Mouse (Mus musculus) layer of hippocampus, postnatal 14 days (tissue): ENCODE measurements around the gene Hmgb2. TPM values are rescaled to one million over a fixed set of nuclear protein-coding genes. Genes with fewer than 3 reads are reported as not detected.

Source experiments
- DNase-seq, 2 experiments: peaks; one replicate each; pipeline ENCODE4 v3.0.0; 2021 to 2022; ENCODE audit warnings: low spot score in 2 of 2, mixed read lengths in 1 of 2
- total RNA-seq, 2 experiments: library from RNA; stranded (reverse); gene quantifications; 2 replicates each; pipeline ENCODE4 v1.2.3; 2021

Hmgb2 gene
- total RNA-seq, 2 experiments from 2014 or later, result 13.8 to 15.5 TPM

DNA sequence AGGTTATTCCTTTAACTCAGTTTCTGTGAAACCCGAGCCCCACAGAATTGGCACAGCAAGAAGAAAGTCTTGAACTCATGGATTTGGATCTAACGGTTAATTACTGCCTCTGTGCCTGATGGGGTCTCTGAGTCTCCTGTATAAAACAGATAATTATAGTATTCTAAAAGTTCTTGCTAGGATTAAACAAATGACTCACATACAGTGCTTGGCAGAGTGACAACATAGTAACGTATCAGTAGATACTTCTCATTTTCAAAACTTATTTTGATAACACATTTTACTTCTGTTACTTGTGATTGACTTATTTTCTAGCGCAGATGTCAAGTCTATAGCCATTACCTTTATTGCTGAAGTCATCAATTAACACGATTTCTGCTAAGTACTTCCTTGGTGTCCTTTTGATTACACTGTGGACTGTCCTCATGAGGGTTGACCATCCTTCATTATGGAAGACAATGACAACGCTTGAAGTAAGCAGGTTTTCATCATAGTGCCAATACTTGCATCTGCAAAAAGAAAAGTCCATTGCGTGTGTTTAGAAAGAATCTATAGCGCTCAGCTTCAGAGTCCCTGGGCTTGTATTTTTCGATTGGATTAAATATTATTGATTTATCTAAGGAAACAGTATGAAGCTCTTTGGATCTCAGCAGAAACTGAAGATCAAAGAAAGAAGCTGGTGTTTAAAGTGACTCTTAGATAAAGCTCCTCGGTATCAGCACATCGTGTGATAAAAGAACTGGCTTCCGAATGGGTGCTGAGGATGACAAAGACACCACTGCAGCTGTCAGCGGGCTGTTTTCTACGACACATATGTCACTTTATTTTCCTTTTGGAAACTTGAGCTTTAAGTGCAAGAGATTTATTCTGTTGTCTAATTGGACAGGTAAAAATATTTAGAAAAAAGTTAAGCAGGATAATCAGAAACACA, 40.7 kb downstream of the Hmgb2 start:
- DNase-seq, result no peak

DNA sequence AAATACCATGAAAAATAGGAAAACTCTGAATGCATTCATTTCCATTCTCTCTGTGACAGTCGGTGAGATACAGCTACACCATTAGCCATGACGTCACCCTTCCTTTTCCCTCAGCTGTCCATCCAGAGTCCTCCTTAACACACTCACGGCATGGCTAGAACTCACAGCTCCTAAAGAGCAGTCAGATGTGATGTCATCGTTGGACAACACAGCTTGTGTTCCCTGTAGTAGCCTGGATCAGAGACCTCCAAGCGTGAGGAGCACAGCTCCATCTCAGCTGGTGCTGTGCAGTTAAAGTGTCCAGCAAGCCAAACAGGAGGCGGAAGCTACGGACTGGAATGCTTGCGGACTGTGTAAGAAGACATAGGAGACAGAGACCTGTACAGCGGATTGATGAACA, 49.2 kb downstream of the Hmgb2 start:
- DNase-seq, result no peak

DNA sequence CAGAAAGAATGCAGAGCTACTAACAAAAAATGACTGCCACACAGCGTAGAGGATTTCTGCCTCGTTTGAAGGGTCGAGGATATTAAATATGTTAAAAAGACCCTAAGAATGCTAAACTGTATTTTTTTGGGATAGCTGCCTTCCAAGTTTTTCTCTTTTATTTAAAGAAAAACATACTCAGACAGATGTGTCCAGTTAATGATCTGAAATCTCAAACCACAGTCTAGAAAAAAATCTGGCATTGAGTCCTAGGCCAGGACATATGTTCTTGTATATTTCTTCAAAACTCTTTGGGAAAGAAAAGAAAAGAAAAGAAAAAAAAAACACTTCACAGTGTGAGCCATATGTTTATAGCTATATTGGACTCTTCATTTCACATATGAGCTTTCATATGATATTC, 51.0 kb downstream of the Hmgb2 start:
- no peak for DNase-seq

DNA sequence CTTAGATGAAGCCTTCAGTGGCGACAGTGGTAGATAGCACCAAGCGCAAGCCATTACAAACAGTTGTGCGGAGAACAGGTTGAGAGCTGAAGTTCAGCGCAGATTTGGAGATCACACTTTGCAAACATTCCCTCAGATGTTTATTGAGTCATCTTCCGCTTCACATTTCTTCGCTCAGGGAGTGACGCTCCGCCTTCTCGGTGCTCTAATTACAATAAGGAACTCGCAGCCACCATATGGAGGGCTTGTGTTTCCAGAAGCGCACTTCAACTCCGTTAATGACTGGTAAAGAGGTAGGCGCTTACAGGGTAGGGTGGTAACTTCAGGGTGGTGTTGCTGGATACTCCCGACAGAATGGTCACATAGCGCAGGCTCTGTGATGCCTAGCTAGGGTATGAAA, 52.0 kb downstream of the Hmgb2 start:
- no peak for DNase-seq

DNA sequence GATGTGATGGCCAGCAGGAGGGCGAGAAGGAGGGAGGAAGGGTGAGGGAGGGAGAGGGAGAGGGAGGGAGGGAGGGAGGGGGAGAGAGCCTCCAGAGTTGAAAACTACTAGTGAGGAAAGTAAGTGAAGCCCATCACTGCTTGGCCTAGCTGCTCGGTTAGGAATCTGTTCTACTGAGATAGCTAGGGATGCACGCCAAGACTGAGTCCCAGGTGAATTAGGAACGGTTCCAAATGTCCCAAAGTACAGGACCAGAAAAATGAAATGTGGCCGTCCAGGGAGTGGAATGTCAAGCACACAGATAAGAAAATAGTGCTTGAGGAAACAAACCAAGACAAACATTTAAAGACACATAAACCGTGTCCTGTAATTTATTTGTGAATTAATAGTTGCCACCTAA, 53.3 kb downstream of the Hmgb2 start:
- DNase-seq, result no peak

Other genes with a start within 250 kb of the Hmgb2 start
- not detected for gene Hand2, start 190.9 kb upstream of the Hmgb2 start, total RNA-seq
- 10 to 100 TPM; 90.2 to 98.9 TPM for gene Scrg1, start 56.0 kb upstream of the Hmgb2 start, total RNA-seq
- gene Sap30, start 24.0 kb upstream of the Hmgb2 start, total RNA-seq, result 10 to 100 TPM in 1 of 2 experiments, 1 to 10 TPM in 1; 9.0 to 13.7 TPM
- gene Galnt7, start 141.1 kb downstream of the Hmgb2 start, total RNA-seq, result 10 to 100 TPM in 1 of 2 experiments, 1 to 10 TPM in 1; 9.4 to 10.9 TPM